Mouse (Mus musculus): ENCODE results near the gene Cdc37l1. TPM values are rescaled to one million over a fixed set of nuclear protein-coding genes. Genes with fewer than 3 reads are reported as not detected.

Gene Cdc37l1
- polyA plus RNA-seq (2014; fragmentation: Nextera tagmentation; extraction: Ambion mirVana), result 42.9 and 46.7 TPM in 2 replicates

DNA sequence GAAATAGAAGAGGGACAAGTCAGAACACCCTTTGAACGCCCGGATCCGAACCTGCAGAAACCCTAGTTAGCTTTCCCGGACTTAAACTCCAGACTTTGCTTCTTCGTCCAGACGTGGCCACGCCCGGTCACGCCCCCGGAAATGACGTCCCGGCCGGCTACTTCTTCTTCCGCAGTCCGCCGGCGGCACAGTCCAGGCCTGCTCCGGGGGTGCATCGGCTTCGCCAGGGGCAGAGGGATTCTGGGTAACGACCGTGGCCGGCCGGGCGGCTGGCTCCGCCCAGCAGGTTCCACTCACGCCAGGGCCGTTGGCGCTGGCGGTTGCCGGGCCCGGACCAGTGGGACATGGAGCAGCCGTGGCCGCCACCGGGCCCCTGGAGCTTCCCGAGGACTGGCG lies at the start of gene Cdc37l1:
TSS of gene Cdc37l1 (plus strand) at position 159 of the 396 bp plus-strand sequence.
- Histone ChIP-seq H3K27me3 (replicated peaks; ENCODE audit: control insufficient read depth, insufficient read depth, low read length) (no peaks in the 10 kb centered on the region), H3K9me3 (ENCODE audit: control insufficient read depth, low read length) (no peaks in the 10 kb centered on the region), H3K36me3 (ENCODE audit: control insufficient read depth, insufficient read depth, low read length) (peaks cover 14% of the 10 kb centered on the region), H3K4me2 (ENCODE audit: low read length) (peak within 1 kb of the TSS; percentile 74), H3K9ac (ENCODE audit: low read length) (peak within 1 kb of the TSS; percentile 84), H3K4me3 (ENCODE audit: low read depth, low read length) (peak within 1 kb of the TSS; percentile 88), H3K27ac (ENCODE audit: low read depth) (peak within 1 kb of the TSS; percentile 76), H3K4me1 (replicated peaks; ENCODE audit: control insufficient read depth, insufficient read depth, low read length) (peaks cover 5% of the 10 kb centered on the region; the same call in 1 of the 2 replicates)
- ATAC-seq (replicated peaks; ENCODE audit: low FRiP score, low TSS enrichment, low read depth), result peak; percentile 98
- peak; percentile 100 for DNase-seq (ENCODE audit: low spot score)
- WGBS, result under 1% methylated on average over 33 of the region's 37 CpGs

GRCm38 (mm10) chr19:28941271-28941670 lies 48.9 kb upstream of the Cdc37l1 start:
- ATAC-seq (replicated peaks; ENCODE audit: low FRiP score, low TSS enrichment, low read depth) (no peak), DNase-seq (ENCODE audit: low spot score) (no peak)
- H3K4me2 ChIP-seq (ENCODE audit: low read length), result no peak overlapping the region
- H3K4me3 ChIP-seq (ENCODE audit: low read depth, low read length), result no peak overlapping the region
- 0 out of 2 replicates have a peak, but pooled peaks cover 6% of the 10 kb centered on the region for H3K4me1 ChIP-seq (replicated peaks; ENCODE audit: control insufficient read depth, insufficient read depth, low read length)
- 72% methylated on average over 4 of the region's 4 CpGs for WGBS
- H3K9ac ChIP-seq (ENCODE audit: low read length), result no peak overlapping the region
- no peaks in the 10 kb centered on the region for H3K36me3 ChIP-seq (ENCODE audit: control insufficient read depth, insufficient read depth, low read length)
- no peaks in the 10 kb centered on the region for H3K9me3 ChIP-seq (ENCODE audit: control insufficient read depth, low read length)
- H3K27ac ChIP-seq (ENCODE audit: low read depth), result no peak overlapping the region
- no peaks in the 10 kb centered on the region for H3K27me3 ChIP-seq (replicated peaks; ENCODE audit: control insufficient read depth, insufficient read depth, low read length)

- Histone ChIP-seq H3K4me2 (ENCODE audit: low read length) (no peak overlapping the region), H3K9me3 (ENCODE audit: control insufficient read depth, low read length) (no peaks in the 10 kb centered on the region), H3K36me3 (ENCODE audit: control insufficient read depth, insufficient read depth, low read length) (no peaks in the 10 kb centered on the region), H3K4me3 (ENCODE audit: low read depth, low read length) (no peak overlapping the region), H3K27me3 (replicated peaks; ENCODE audit: control insufficient read depth, insufficient read depth, low read length) (no peaks in the 10 kb centered on the region), H3K27ac (ENCODE audit: low read depth) (no peak overlapping the region), H3K9ac (ENCODE audit: low read length) (no peak overlapping the region), H3K4me1 (replicated peaks; ENCODE audit: control insufficient read depth, insufficient read depth, low read length) (no peaks in the 10 kb centered on the region)
- DNase-seq (ENCODE audit: low spot score) (no peak), ATAC-seq (replicated peaks; ENCODE audit: low FRiP score, low TSS enrichment, low read depth) (no peak)
- WGBS, result 45% methylated on average over 4 of the region's 4 CpGs
Measured at GRCm38 (mm10) chr19:28946782-28947181, 43.4 kb upstream of the Cdc37l1 start.

- DNase-seq (ENCODE audit: low spot score) (no peak), ATAC-seq (replicated peaks; ENCODE audit: low FRiP score, low TSS enrichment, low read depth) (no peak)
- Histone ChIP-seq H3K4me3 (ENCODE audit: low read depth, low read length) (no peak overlapping the region), H3K27ac (ENCODE audit: low read depth) (no peak overlapping the region), H3K36me3 (ENCODE audit: control insufficient read depth, insufficient read depth, low read length) (no peaks in the 10 kb centered on the region), H3K9ac (ENCODE audit: low read length) (no peak overlapping the region), H3K27me3 (replicated peaks; ENCODE audit: control insufficient read depth, insufficient read depth, low read length) (no peaks in the 10 kb centered on the region), H3K4me2 (ENCODE audit: low read length) (no peak overlapping the region), H3K9me3 (ENCODE audit: control insufficient read depth, low read length) (no peaks in the 10 kb centered on the region), H3K4me1 (replicated peaks; ENCODE audit: control insufficient read depth, insufficient read depth, low read length) (no peaks in the 10 kb centered on the region)
- WGBS, result 46% methylated on average over 2 of the region's 2 CpGs
Measured at GRCm38 (mm10) chr19:28947311-28947710, 42.8 kb upstream of the Cdc37l1 start.

DNA sequence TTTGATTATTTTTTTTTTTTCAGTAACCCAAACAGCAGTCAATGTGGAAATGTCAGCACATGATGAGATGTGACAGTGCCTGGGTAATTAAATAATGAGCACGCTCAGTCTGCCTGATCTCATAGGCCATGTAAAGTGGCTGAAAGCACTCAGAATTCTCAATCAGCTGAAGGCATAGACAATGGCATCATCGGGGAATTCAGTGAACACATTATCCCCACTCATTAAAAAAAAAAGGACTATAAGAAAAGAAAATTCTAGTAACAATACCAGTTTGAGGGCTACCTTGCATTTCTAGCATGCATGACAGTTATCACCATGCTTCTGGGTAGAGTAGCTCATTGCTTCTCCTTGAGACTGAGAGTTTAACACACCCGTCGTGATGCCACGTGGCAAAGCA lies 38.9 kb upstream of the Cdc37l1 start:
- ATAC-seq (replicated peaks; ENCODE audit: low FRiP score, low TSS enrichment, low read depth), result no peak
- 86% methylated on average over 5 of the region's 5 CpGs for WGBS
- no peak overlapping the region for H3K4me3 ChIP-seq (ENCODE audit: low read depth, low read length)

GRCm38 (mm10) chr19:28963113-28963512 lies 27.0 kb upstream of the Cdc37l1 start:
- no peak overlapping the region for H3K4me3 ChIP-seq (ENCODE audit: low read depth, low read length)
- H3K9ac ChIP-seq (ENCODE audit: low read length), result no peak overlapping the region; the same call in 1 of the 2 replicates
- no peaks in the 10 kb centered on the region for H3K9me3 ChIP-seq (ENCODE audit: control insufficient read depth, low read length)
- 48% methylated on average over 3 of the region's 3 CpGs for WGBS
- DNase-seq (ENCODE audit: low spot score) (no peak), ATAC-seq (replicated peaks; ENCODE audit: low FRiP score, low TSS enrichment, low read depth) (no peak)
- H3K4me2 ChIP-seq (ENCODE audit: low read length), result peak overlapping the region; percentile 83
- H3K27ac ChIP-seq (ENCODE audit: low read depth), result no peak overlapping the region
- peaks cover 6% of the 10 kb centered on the region; the same call in 1 of the 2 replicates for H3K4me1 ChIP-seq (replicated peaks; ENCODE audit: control insufficient read depth, insufficient read depth, low read length)
- H3K36me3 ChIP-seq (ENCODE audit: control insufficient read depth, insufficient read depth, low read length), result no peaks in the 10 kb centered on the region
- no peaks in the 10 kb centered on the region for H3K27me3 ChIP-seq (replicated peaks; ENCODE audit: control insufficient read depth, insufficient read depth, low read length)

More for the DNA sequence above, 38.9 kb upstream of the Cdc37l1 start:
- Histone ChIP-seq H3K9ac (ENCODE audit: low read length) (no peak overlapping the region), H3K27me3 (replicated peaks; ENCODE audit: control insufficient read depth, insufficient read depth, low read length) (no peaks in the 10 kb centered on the region), H3K27ac (ENCODE audit: low read depth) (no peak overlapping the region), H3K4me2 (ENCODE audit: low read length) (no peak overlapping the region), H3K36me3 (ENCODE audit: control insufficient read depth, insufficient read depth, low read length) (no peaks in the 10 kb centered on the region), H3K9me3 (ENCODE audit: control insufficient read depth, low read length) (no peaks in the 10 kb centered on the region), H3K4me1 (replicated peaks; ENCODE audit: control insufficient read depth, insufficient read depth, low read length) (no peaks in the 10 kb centered on the region)
- no peak for DNase-seq (ENCODE audit: low spot score)

GRCm38 (mm10) chr19:28963513-28963841 lies 26.7 kb upstream of the Cdc37l1 start:
- Histone ChIP-seq H3K9ac (ENCODE audit: low read length) (peak overlapping the region; percentile 69), H3K4me1 (replicated peaks; ENCODE audit: control insufficient read depth, insufficient read depth, low read length) (peaks cover 6% of the 10 kb centered on the region; the same call in 1 of the 2 replicates), H3K27ac (ENCODE audit: low read depth) (no peak overlapping the region), H3K4me3 (ENCODE audit: low read depth, low read length) (peak overlapping the region; percentile 70), H3K9me3 (ENCODE audit: control insufficient read depth, low read length) (no peaks in the 10 kb centered on the region), H3K27me3 (replicated peaks; ENCODE audit: control insufficient read depth, insufficient read depth, low read length) (no peaks in the 10 kb centered on the region), H3K36me3 (ENCODE audit: control insufficient read depth, insufficient read depth, low read length) (no peaks in the 10 kb centered on the region), H3K4me2 (ENCODE audit: low read length) (peak overlapping the region; percentile 83)
- ATAC-seq (replicated peaks; ENCODE audit: low FRiP score, low TSS enrichment, low read depth), result no peak
- no peak for DNase-seq (ENCODE audit: low spot score)
- 9% methylated on average over 4 of the region's 4 CpGs for WGBS

DNA sequence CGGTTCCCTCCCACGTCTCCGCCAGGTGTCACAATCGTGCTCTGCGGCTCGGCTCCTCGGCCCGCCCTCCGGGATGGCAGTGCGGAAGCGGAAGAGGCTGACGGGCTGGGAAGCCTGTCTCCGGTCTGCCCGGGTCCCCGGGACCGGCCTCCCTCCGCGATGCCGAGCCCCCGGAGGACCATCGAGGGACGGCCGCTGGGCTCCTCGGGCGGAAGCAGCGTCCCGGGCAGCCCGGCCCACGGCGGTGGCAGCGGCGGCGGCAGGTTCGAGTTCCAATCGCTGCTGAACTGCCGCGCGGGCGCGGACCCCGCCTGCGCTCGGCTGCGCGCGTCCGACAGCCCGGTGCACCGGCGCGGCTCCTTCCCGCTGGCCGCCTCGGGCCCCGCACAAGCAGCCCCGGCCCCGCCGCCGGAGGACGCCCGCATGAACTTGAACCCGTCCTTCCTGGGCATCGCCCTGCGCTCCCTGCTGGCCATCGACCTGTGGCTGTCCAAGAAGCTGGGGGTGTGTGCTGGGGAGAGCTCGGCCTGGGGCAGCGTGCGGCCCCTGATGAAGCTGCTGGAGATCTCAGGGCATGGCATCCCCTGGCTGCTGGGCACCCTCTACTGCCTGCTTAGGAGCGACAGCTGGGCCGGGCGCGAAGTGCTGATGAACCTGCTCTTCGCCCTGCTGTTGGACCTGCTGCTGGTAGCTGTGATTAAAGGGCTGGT lies 26.2 kb upstream of the Cdc37l1 start, which contains the start of gene Plpp6:
TSS of gene Plpp6 (plus strand) at position 112 of the 710 bp plus-strand sequence.
- Histone ChIP-seq H3K9ac (ENCODE audit: low read length) (peak within 1 kb of the TSS; percentile 69), H3K4me1 (replicated peaks; ENCODE audit: control insufficient read depth, insufficient read depth, low read length) (peaks cover 6% of the 10 kb centered on the region; the same call in 1 of the 2 replicates), H3K9me3 (ENCODE audit: control insufficient read depth, low read length) (no peaks in the 10 kb centered on the region), H3K27me3 (replicated peaks; ENCODE audit: control insufficient read depth, insufficient read depth, low read length) (no peaks in the 10 kb centered on the region), H3K4me3 (ENCODE audit: low read depth, low read length) (peak within 1 kb of the TSS; percentile 70), H3K27ac (ENCODE audit: low read depth) (no peak within 1 kb of the TSS), H3K4me2 (ENCODE audit: low read length) (peak within 1 kb of the TSS; percentile 83), H3K36me3 (ENCODE audit: control insufficient read depth, insufficient read depth, low read length) (no peaks in the 10 kb centered on the region)
- DNase-seq (ENCODE audit: low spot score) (peak; percentile 89), ATAC-seq (replicated peaks; ENCODE audit: low FRiP score, low TSS enrichment, low read depth) (peak; percentile 82)
- WGBS, result under 1% methylated on average over 68 of the region's 73 CpGs

- 8% methylated on average over 16 of the region's 16 CpGs for WGBS
- ATAC-seq (replicated peaks; ENCODE audit: low FRiP score, low TSS enrichment, low read depth), result no peak
- Histone ChIP-seq H3K4me2 (ENCODE audit: low read length) (peak overlapping the region; percentile 83), H3K9ac (ENCODE audit: low read length) (peak overlapping the region; percentile 69), H3K27me3 (replicated peaks; ENCODE audit: control insufficient read depth, insufficient read depth, low read length) (no peaks in the 10 kb centered on the region), H3K9me3 (ENCODE audit: control insufficient read depth, low read length) (no peaks in the 10 kb centered on the region), H3K4me1 (replicated peaks; ENCODE audit: control insufficient read depth, insufficient read depth, low read length) (peaks cover 6% of the 10 kb centered on the region; the same call in 1 of the 2 replicates), H3K36me3 (ENCODE audit: control insufficient read depth, insufficient read depth, low read length) (no peaks in the 10 kb centered on the region), H3K27ac (ENCODE audit: low read depth) (no peak overlapping the region), H3K4me3 (ENCODE audit: low read depth, low read length) (peak overlapping the region; percentile 70)
- no peak for DNase-seq (ENCODE audit: low spot score)
Measured at GRCm38 (mm10) chr19:28964552-28964903, 25.6 kb upstream of the Cdc37l1 start.

Measured in intestine, embryonic 14.5 days (tissue).